Mouse (Mus musculus) CH12.LX (cell line): ENCODE data around the gene Mrpl2.

Source experiments
- CHD2 ChIP-seq: IDR thresholded peaks from 2 replicates; pipeline ENCODE4 v1.6.1; 2011; ENCODE audit warnings: low read length, improper control_type of control experiment
- CTCF ChIP-seq, 2 experiments: IDR thresholded peaks in 1 of 2; conservative IDR thresholded peaks in 1 of 2; 2 replicates each; pipeline ENCODE4 v1.5.1; 2011 to 2012; ENCODE audit warnings: low read depth in 2 of 2, low read length in 2 of 2, improper control_type of control experiment in 1 of 2, inconsistent platforms in 1 of 2, mild to moderate bottlenecking in 1 of 2, moderate library complexity in 1 of 2
- EP300 ChIP-seq: IDR thresholded peaks from 2 replicates; pipeline ENCODE4 v1.6.1; 2011; ENCODE audit warnings: low read length, improper control_type of control experiment
- ETS1 ChIP-seq: conservative IDR thresholded peaks from 2 replicates; pipeline ENCODE4 v1.6.1; 2012; ENCODE audit warnings: low read depth, mild to moderate bottlenecking, inconsistent platforms, low read length, improper control_type of control experiment, moderate library complexity
- GABPA ChIP-seq: IDR thresholded peaks from 2 replicates; pipeline ENCODE4 v1.6.1; 2012; ENCODE audit warnings: low read depth, low read length, improper control_type of control experiment, inconsistent platforms; ENCODE audit not compliant: insufficient replicate concordance
- HCFC1 ChIP-seq: IDR thresholded peaks from 2 replicates; pipeline ENCODE4 v1.6.1; 2012; ENCODE audit warnings: low read depth, mild to moderate bottlenecking, inconsistent platforms, low read length, improper control_type of control experiment
- JUND ChIP-seq: conservative IDR thresholded peaks from 2 replicates; pipeline ENCODE4 v1.6.1; 2011; ENCODE audit warnings: low read depth, low read length, improper control_type of control experiment
- PAX5 ChIP-seq: IDR thresholded peaks from 2 replicates; pipeline ENCODE4 v1.6.1; 2012; ENCODE audit warnings: low read length, inconsistent platforms, mixed read lengths
- POLR2A ChIP-seq: IDR thresholded peaks from 2 replicates; pipeline ENCODE4 v1.6.1; 2011; ENCODE audit warnings: low read depth, mild to moderate bottlenecking, improper control_type of control experiment, low read length
- TBP ChIP-seq: conservative IDR thresholded peaks from 2 replicates; pipeline ENCODE4 v1.6.1; 2011; ENCODE audit warnings: low read depth, low read length, improper control_type of control experiment
- USF2 ChIP-seq: conservative IDR thresholded peaks from 2 replicates; pipeline ENCODE4 v1.6.1; 2011; ENCODE audit warnings: low read depth, low read length, improper control_type of control experiment
- ZKSCAN1 ChIP-seq: IDR thresholded peaks from 2 replicates; pipeline ENCODE4 v1.6.1; 2012; ENCODE audit warnings: low read depth, inconsistent platforms, low read length, improper control_type of control experiment, borderline replicate concordance
- ZMIZ1 ChIP-seq: IDR thresholded peaks from 2 replicates; pipeline ENCODE4 v1.6.1; 2012; ENCODE audit warnings: low read depth, mild to moderate bottlenecking, inconsistent platforms, low read length, improper control_type of control experiment
- ZNF384 ChIP-seq: IDR thresholded peaks from 2 replicates; pipeline ENCODE4 v1.6.1; 2012; ENCODE audit warnings: low read depth, low read length, improper control_type of control experiment, inconsistent platforms

- TF ChIP-seq ZMIZ1 (no peak), CTCF (conservative IDR thresholded peaks at IDR 0.05 in 1 of 2, IDR thresholded peaks at IDR 0.05 in 1 of 2; ENCODE audit: low read depth in 2 of 2, low read length in 2 of 2) (no peak), ETS1 (no peak), JUND (no peak), PAX5 (no peak), HCFC1 (no peak), POLR2A (no peak), TBP (no peak), USF2 (no peak), CHD2 (no peak), ZNF384 (no peak), ZKSCAN1 (no peak), EP300 (no peak), GABPA (no peak)
Observed at GRCm38 (mm10) chr17:46694517-46695063, 48.6 kb downstream of the Mrpl2 start.
